Mouse (Mus musculus): ENCODE results near the gene Gnao1. TPM values are rescaled to one million over a fixed set of nuclear protein-coding genes. Genes with fewer than 3 reads are reported as not detected.

The Gnao1 gene
- polyA plus RNA-seq, 1 experiment: 443 TPM

- DNase-seq (ENCODE audit: low read depth): no peak
- TF ChIP-seq CTCF (IDR thresholded peaks at IDR 0.05; ENCODE audit: borderline replicate concordance, extremely low read depth, insufficient read depth, insufficient read length): no peak
- TF ChIP-seq POLR2A (IDR thresholded peaks at IDR 0.05; ENCODE audit: borderline replicate concordance, extremely low read depth, insufficient read depth, insufficient read length, poor library complexity, severe bottlenecking): no peak
Measured at GRCm38 (mm10) chr8:93817366-93817765, 7.6 kb downstream of the Gnao1 start.

GRCm38 (mm10) chr8:93819929-93820328 lies 10.2 kb downstream of the Gnao1 start:
- no peak for TF ChIP-seq CTCF (IDR thresholded peaks at IDR 0.05; ENCODE audit: borderline replicate concordance, extremely low read depth, insufficient read depth, insufficient read length)
- no peak for TF ChIP-seq POLR2A (IDR thresholded peaks at IDR 0.05; ENCODE audit: borderline replicate concordance, extremely low read depth, insufficient read depth, insufficient read length, poor library complexity, severe bottlenecking)
- DNase-seq (ENCODE audit: low read depth): no peak

GRCm38 (mm10) chr8:93821327-93821726 lies 11.6 kb downstream of the Gnao1 start:
- no peak for DNase-seq (ENCODE audit: low read depth)
- no peak for TF ChIP-seq CTCF (IDR thresholded peaks at IDR 0.05; ENCODE audit: borderline replicate concordance, extremely low read depth, insufficient read depth, insufficient read length)
- no peak for TF ChIP-seq POLR2A (IDR thresholded peaks at IDR 0.05; ENCODE audit: borderline replicate concordance, extremely low read depth, insufficient read depth, insufficient read length, poor library complexity, severe bottlenecking)

GRCm38 (mm10) chr8:93825317-93825716 lies 15.6 kb downstream of the Gnao1 start:
- no peak for DNase-seq (ENCODE audit: low read depth)
- TF ChIP-seq POLR2A (IDR thresholded peaks at IDR 0.05; ENCODE audit: borderline replicate concordance, extremely low read depth, insufficient read depth, insufficient read length, poor library complexity, severe bottlenecking) (no peak), CTCF (IDR thresholded peaks at IDR 0.05; ENCODE audit: borderline replicate concordance, extremely low read depth, insufficient read depth, insufficient read length) (no peak)

GRCm38 (mm10) chr8:93830626-93831025 lies 20.9 kb downstream of the Gnao1 start:
- DNase-seq (ENCODE audit: low read depth): peak; percentile 39

GRCm38 (mm10) chr8:93835771-93836170 lies 26.0 kb downstream of the Gnao1 start:
- no peak for TF ChIP-seq POLR2A (IDR thresholded peaks at IDR 0.05; ENCODE audit: borderline replicate concordance, extremely low read depth, insufficient read depth, insufficient read length, poor library complexity, severe bottlenecking)
- no peak for TF ChIP-seq CTCF (IDR thresholded peaks at IDR 0.05; ENCODE audit: borderline replicate concordance, extremely low read depth, insufficient read depth, insufficient read length)
- peak; percentile 59 for DNase-seq (ENCODE audit: low read depth)

More at GRCm38 (mm10) chr8:93830626-93831025, 20.9 kb downstream of the Gnao1 start:
- TF ChIP-seq POLR2A (IDR thresholded peaks at IDR 0.05; ENCODE audit: borderline replicate concordance, extremely low read depth, insufficient read depth, insufficient read length, poor library complexity, severe bottlenecking) (no peak), CTCF (IDR thresholded peaks at IDR 0.05; ENCODE audit: borderline replicate concordance, extremely low read depth, insufficient read depth, insufficient read length) (no peak)

- peak; percentile 49 for DNase-seq (ENCODE audit: low read depth)
Measured at GRCm38 (mm10) chr8:93839113-93839512, 29.3 kb downstream of the Gnao1 start.

GRCm38 (mm10) chr8:93840486-93840885 lies 30.7 kb downstream of the Gnao1 start:
- no peak for TF ChIP-seq POLR2A (IDR thresholded peaks at IDR 0.05; ENCODE audit: borderline replicate concordance, extremely low read depth, insufficient read depth, insufficient read length, poor library complexity, severe bottlenecking)
- no peak for TF ChIP-seq CTCF (IDR thresholded peaks at IDR 0.05; ENCODE audit: borderline replicate concordance, extremely low read depth, insufficient read depth, insufficient read length)
- DNase-seq (ENCODE audit: low read depth): no peak

More at GRCm38 (mm10) chr8:93839113-93839512, 29.3 kb downstream of the Gnao1 start:
- TF ChIP-seq POLR2A (IDR thresholded peaks at IDR 0.05; ENCODE audit: borderline replicate concordance, extremely low read depth, insufficient read depth, insufficient read length, poor library complexity, severe bottlenecking) (no peak), CTCF (IDR thresholded peaks at IDR 0.05; ENCODE audit: borderline replicate concordance, extremely low read depth, insufficient read depth, insufficient read length) (no peak)

GRCm38 (mm10) chr8:93840956-93841752 lies 31.4 kb downstream of the Gnao1 start:
- peak; percentile 93 for DNase-seq (ENCODE audit: low read depth)
- TF ChIP-seq CTCF (IDR thresholded peaks at IDR 0.05; ENCODE audit: borderline replicate concordance, extremely low read depth, insufficient read depth, insufficient read length): no peak
- no peak for TF ChIP-seq POLR2A (IDR thresholded peaks at IDR 0.05; ENCODE audit: borderline replicate concordance, extremely low read depth, insufficient read depth, insufficient read length, poor library complexity, severe bottlenecking)

GRCm38 (mm10) chr8:93842574-93842973 lies 32.8 kb downstream of the Gnao1 start:
- DNase-seq (ENCODE audit: low read depth): no peak
- TF ChIP-seq POLR2A (IDR thresholded peaks at IDR 0.05; ENCODE audit: borderline replicate concordance, extremely low read depth, insufficient read depth, insufficient read length, poor library complexity, severe bottlenecking): no peak
- no peak for TF ChIP-seq CTCF (IDR thresholded peaks at IDR 0.05; ENCODE audit: borderline replicate concordance, extremely low read depth, insufficient read depth, insufficient read length)

GRCm38 (mm10) chr8:93843858-93844502 lies 34.2 kb downstream of the Gnao1 start:
- DNase-seq (ENCODE audit: low read depth): peak; percentile 44
- TF ChIP-seq POLR2A (IDR thresholded peaks at IDR 0.05; ENCODE audit: borderline replicate concordance, extremely low read depth, insufficient read depth, insufficient read length, poor library complexity, severe bottlenecking) (no peak), CTCF (IDR thresholded peaks at IDR 0.05; ENCODE audit: borderline replicate concordance, extremely low read depth, insufficient read depth, insufficient read length) (peak; percentile 45; the same call in 1 of the 2 replicates)
